Mouse (Mus musculus): ENCODE measurements around the gene Slit1.

GRCm38 (mm10) chr19:41686194-41686593 lies 57.3 kb downstream of the Slit1 start:
- peak; percentile 14; the same call in 1 of the 2 replicates for TF ChIP-seq CTCF (IDR thresholded peaks at IDR 0.05; ENCODE audit: control insufficient read depth, insufficient read depth, low read length)
- TF ChIP-seq POLR2A (IDR thresholded peaks at IDR 0.05; ENCODE audit: borderline replicate concordance, control insufficient read depth, low read depth, low read length): no peak

Measured in bone marrow, adult 2 months (tissue).